Comparison of ENCODE assay signal across 8 mouse cellular contexts in the genomic region with DNA sequence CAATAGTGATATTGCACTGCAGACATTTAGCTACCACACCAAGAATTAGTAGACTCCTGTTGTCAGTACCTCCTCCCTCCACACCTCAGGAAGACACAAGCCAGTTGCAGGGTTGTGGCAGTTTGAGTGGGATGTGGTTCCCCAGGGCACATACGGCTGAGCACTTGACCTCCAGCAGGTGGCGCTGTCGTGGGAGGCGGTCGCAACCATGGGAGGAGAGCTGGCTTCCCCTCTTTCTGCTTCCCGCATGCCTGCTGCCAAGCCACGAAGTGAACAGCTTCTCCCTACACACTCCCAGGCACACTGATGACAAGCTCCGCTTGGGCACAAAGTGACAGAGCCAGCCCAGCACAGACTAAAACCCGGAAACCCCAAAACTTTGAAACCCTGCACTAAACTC.
DNase-seq lines count a peak whose midpoint lies in the region; TF ChIP-seq lines count a peak whose summit lies in the region.

No protein-coding gene starts in this region.

- H3K9ac ChIP-seq in heart, adult 2 months (ENCODE audit: low read depth, low read length): no peak overlapping the region

- no peaks in the 10 kb centered on the region for H3K36me3 ChIP-seq in heart, adult 2 months (ENCODE audit: control insufficient read depth, insufficient read depth, low read length)
- H3K36me3 ChIP-seq in myocyte (ENCODE audit: control insufficient read depth, insufficient read depth): no peaks in the 10 kb centered on the region

- TF ChIP-seq EP300 in heart, adult 2 months (IDR thresholded peaks at IDR 0.05; ENCODE audit: insufficient read depth, low read depth, low read length): no peak

- no peaks in the 10 kb centered on the region for H3K27me3 ChIP-seq in heart, adult 2 months (ENCODE audit: control insufficient read depth, insufficient read depth, low read length)
- H3K27me3 ChIP-seq in myocyte (ENCODE audit: control insufficient read depth, insufficient read depth, insufficient read length): no peaks in the 10 kb centered on the region

- peak; percentile 83 for TF ChIP-seq CTCF in heart, adult 2 months (IDR thresholded peaks at IDR 0.05)

- 17% methylated on average over 9 of the region's 9 CpGs for WGBS in heart, adult 2 months

- H3K79me2 ChIP-seq in heart, adult 2 months (replicated peaks; ENCODE audit: control insufficient read depth, insufficient read depth, low read length): no peaks in the 10 kb centered on the region
- H3K79me2 ChIP-seq in myocyte (ENCODE audit: control insufficient read depth, insufficient read depth): no peaks in the 10 kb centered on the region

- H3ac ChIP-seq in myocyte (ENCODE audit: control insufficient read depth, insufficient read length): no peak overlapping the region

- intact Hi-C loops in heart, adult 2 months (cut with DNase I): loop anchor here (1.0 to 5.0 kb wide), 3 partner anchors 52 to 499 kb away; no protein-coding TSS in a partner anchor

- peak; percentile 84 for DNase-seq in 3134 (ENCODE audit: extremely low read depth, insufficient read length, low spot score)
- DNase-seq in adrenal gland, adult (ENCODE audit: inconsistent age in 2 of 2, low spot score in 1 of 2): peak; percentile 59 to 78
- DNase-seq in embryo, embryonic 11 days: peak; percentile 81
- DNase-seq in heart, adult 2 months: peak; percentile 56 to 69
- peak; percentile 49 for DNase-seq in kidney, adult 18-20 months
- DNase-seq in liver: peak; percentile 62
- DNase-seq in thymus, postnatal 36 days: peak; percentile 16 to 19

- peaks cover 9% of the 10 kb centered on the region for H3K4me1 ChIP-seq in heart, adult 2 months (ENCODE audit: control insufficient read depth, insufficient read depth, low read length)

- 0 out of 2 replicates have a peak, but pooled peaks have one; percentile 18 for TF ChIP-seq POLR2A in heart, adult 2 months (IDR thresholded peaks at IDR 0.05; ENCODE audit: insufficient read depth, low read depth, low read length)
- TF ChIP-seq POLR2A in myocyte (IDR thresholded peaks at IDR 0.05; ENCODE audit: insufficient read length, low read depth): no peak

- H3K4me3 ChIP-seq in heart, adult 2 months: no peak overlapping the region
- H3K4me3 ChIP-seq in myocyte: no peak overlapping the region

- H3K27ac ChIP-seq in heart, adult 2 months: no peak overlapping the region

- H3K4me2 ChIP-seq in myocyte (ENCODE audit: low read depth): peak overlapping the region; percentile 53

TF ChIP-seq in myocyte, 11 proteins besides CTCF, POLR2A, EP300 and RAD21:
- TF ChIP-seq TCF3 (IDR thresholded peaks at IDR 0.05; ENCODE audit: insufficient read length, low read depth): no peak

Comparison
In these comparisons a context has a peak if more than half of its experiments do, and no peak if none do; other contexts are left out.
1. DNase-seq: peak in every context shown above with its lines; median percentile 84 in 3134; 81 in embryo, embryonic 11 days; 68 in adrenal gland, adult; 62 in heart, adult 2 months; 62 in liver; 49 in kidney, adult 18-20 months; 18 in thymus, postnatal 36 days.